Mouse (Mus musculus) frontal cortex, postnatal 25 days (tissue): Measurements from ENCODE around the gene Vmn1r189.
"Not testable (repeated sequence)": the region's sequence is repeated elsewhere in the genome, so short reads cannot be mapped to it uniquely, and the experiment has no call there.

ENCODE experiments used
- DNase-seq, 2 experiments: peaks; one replicate each; pipeline ENCODE4 v3.0.0; 2022; ENCODE audit warnings: low spot score in 2 of 2

Gene Vmn1r189

GRCm38 (mm10) chr13:22105724-22106123 is at the start of gene Vmn1r189:
Gene Vmn1r189 (minus strand): TSS chr13:22105824.
- DNase-seq: not testable (repeated sequence)

GRCm38 (mm10) chr13:22136495-22137293 is 31.1 kb upstream of the Vmn1r189 start:
- DNase-seq: not testable (repeated sequence)

GRCm38 (mm10) chr13:22084140-22084539 is 21.5 kb downstream of the Vmn1r189 start, which contains the start of gene Vmn1r188:
Gene Vmn1r188 (plus strand): TSS chr13:22084440.
- not testable (repeated sequence) for DNase-seq

GRCm38 (mm10) chr13:22063468-22063867 is 42.2 kb downstream of the Vmn1r189 start:
- DNase-seq: no peak

GRCm38 (mm10) chr13:22061422-22061821 is 44.2 kb downstream of the Vmn1r189 start:
- DNase-seq: no peak

GRCm38 (mm10) chr13:22053754-22054153 is 51.9 kb downstream of the Vmn1r189 start:
- no peak for DNase-seq

- DNase-seq: no peak
Measured at GRCm38 (mm10) chr13:22051523-22051859, 54.1 kb downstream of the Vmn1r189 start.

GRCm38 (mm10) chr13:22050591-22051522 is 54.8 kb downstream of the Vmn1r189 start:
- peak; percentile 89 to 90 for DNase-seq
